Mouse (Mus musculus): ENCODE data around the gene Slc25a44.

DNA sequence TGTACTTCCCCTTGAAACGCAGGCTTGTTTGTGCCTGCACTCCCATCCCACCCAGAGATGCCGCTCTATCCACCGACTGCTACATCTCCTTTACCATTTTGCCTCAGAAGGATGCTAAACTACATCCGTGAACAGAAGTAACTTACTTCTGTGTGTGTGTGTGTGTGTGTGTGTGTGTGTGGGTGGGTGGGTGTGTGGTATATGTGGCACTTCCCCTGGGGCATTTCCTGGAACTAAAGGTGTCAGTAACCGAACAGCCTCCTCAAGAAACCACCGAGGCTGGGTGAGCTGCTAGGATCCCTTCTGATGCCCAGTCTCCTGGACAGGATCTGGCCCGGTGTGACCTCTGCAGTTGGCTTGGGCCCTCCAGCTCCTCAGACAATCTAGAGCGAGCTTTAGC, 29.0 kb upstream of the Slc25a44 start:
- TF ChIP-seq CTCF (conservative IDR thresholded peaks at IDR 0.05; ENCODE audit: low read length) = no peak
- TF ChIP-seq NANOG (IDR thresholded peaks at IDR 0.05; ENCODE audit: borderline replicate concordance, low read length) = no peak

Measured in E14TG2a.4 (cell line).